Mouse (Mus musculus): ENCODE results near the gene Myocd. TPM values are rescaled to one million over a fixed set of nuclear protein-coding genes. Genes with fewer than 3 reads are reported as not detected.

Gene Myocd
- polyA plus RNA-seq, 1 experiment from 2014 or later: 0.31 TPM

DNA sequence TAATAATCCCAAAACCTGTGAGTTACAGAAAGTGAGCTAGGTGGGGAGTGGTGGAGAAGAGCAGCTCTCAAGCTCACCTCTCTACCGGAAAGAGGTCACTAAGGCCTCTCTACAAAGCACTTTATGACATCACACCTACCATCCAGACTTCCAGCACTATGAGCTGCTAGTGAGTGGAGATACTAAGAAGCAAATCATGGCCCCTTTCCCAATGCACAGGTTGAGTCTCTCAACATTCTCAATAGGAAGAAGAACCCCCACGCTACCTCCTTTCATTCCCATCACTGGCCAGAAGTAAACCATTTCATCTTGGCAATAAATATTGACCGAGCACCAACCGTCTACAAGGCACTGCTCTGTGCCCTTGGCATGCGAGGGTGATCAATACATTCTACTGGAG lies 110.0 kb downstream of the Myocd start, which contains the start of gene 1700086D15Rik:
Gene 1700086D15Rik, minus strand, starts transcription at position 101 of the 400 bp plus-strand sequence.
- Histone ChIP-seq H3K4me1 (peaks cover 14% of the 10 kb centered on the region), H3K9me3 (no peaks in the 10 kb centered on the region), H3K27me3 (replicated peaks) (no peaks in the 10 kb centered on the region), H3K4me2 (peak within 1 kb of the TSS; percentile 60; the same call in 1 of the 2 replicates), H3K36me3 (replicated peaks) (no peaks in the 10 kb centered on the region), H3K27ac (no peak within 1 kb of the TSS), H3K9ac (no peak within 1 kb of the TSS), H3K4me3 (no peak within 1 kb of the TSS)
- ATAC-seq (replicated peaks): no peak
- 95% methylated on average over 5 of the region's 5 CpGs for WGBS

DNA sequence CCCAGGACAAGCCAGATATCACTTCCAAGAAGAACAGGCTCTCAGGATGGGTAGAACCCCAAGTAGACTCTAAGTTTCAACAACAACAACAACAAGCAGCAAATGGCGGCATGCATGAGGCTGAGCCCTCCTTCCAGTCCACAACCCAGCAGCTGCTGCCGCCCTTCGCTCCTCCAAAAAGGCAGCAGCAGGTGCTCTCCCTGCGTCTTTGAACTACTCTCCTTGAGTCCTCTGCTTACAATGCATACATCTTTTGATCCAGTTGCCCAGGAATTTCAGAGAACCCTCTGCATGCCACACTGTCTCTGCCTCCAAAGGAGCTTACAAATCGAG lies 111.2 kb downstream of the Myocd start:
- Histone ChIP-seq H3K9me3 (no peaks in the 10 kb centered on the region), H3K27ac (no peak overlapping the region), H3K9ac (no peak overlapping the region), H3K4me2 (no peak overlapping the region), H3K4me3 (no peak overlapping the region), H3K36me3 (replicated peaks) (no peaks in the 10 kb centered on the region), H3K4me1 (peaks cover 18% of the 10 kb centered on the region), H3K27me3 (replicated peaks) (no peaks in the 10 kb centered on the region)
- 92% methylated on average over 5 of the region's 5 CpGs for WGBS
- ATAC-seq (replicated peaks): no peak

DNA sequence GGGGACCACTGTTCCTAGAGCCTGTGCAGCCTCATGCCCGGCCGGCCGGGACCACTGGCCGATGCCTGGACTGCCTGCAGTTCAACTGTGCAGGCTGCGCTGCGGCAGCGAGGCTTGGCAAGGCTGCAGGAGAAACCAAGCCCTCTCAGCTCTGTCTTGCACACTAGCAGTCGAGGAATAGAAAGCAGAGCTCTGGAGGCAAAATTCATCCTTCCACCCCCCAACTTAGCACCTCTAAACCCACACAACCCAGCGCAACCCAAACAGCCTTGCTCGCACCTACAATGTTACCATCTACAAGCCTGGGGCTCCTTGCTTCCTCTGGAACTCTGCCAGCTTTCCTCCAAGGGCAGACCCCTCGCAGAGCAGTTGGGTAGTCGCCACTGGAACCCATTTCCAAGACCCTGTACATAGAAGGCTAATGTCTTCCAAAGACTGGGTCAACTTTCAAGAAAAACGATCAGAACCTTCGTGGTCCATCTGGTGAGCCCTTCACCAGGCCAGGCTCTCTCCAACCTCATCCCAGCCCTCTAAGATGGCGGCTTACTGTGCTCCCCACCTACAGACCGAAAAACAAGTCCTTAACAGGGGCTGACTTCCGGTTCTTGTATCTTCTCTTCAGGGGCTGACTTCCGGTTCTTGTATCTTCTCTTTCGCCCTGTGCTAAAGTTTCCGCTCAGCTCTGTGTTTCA lies 111.7 kb downstream of the Myocd start:
- Histone ChIP-seq H3K27me3 (replicated peaks) (no peaks in the 10 kb centered on the region), H3K36me3 (replicated peaks) (no peaks in the 10 kb centered on the region), H3K27ac (no peak overlapping the region), H3K9ac (no peak overlapping the region), H3K4me1 (peaks cover 19% of the 10 kb centered on the region), H3K9me3 (no peaks in the 10 kb centered on the region), H3K4me3 (no peak overlapping the region), H3K4me2 (no peak overlapping the region)
- ATAC-seq (replicated peaks): no peak
- WGBS: 93% methylated on average over 20 of the region's 20 CpGs

DNA sequence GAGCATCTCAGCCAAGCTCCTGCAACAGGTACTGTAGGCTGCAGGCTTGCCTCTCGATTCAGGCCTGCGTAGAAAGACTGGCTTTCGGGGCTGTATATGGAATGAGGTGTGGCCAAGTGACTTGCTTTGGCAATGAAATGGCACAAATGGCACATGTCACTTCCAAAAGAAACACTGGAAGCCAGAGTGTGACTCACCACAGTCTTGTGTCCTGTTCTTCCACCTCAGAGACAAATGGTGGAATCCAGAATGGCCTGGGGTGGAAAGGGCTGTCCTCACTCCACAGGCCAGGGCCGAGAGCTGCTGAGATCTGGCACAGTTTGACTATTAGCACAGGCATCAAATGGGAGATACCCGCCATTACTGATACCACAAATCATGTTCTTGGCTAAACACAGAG lies 116.8 kb downstream of the Myocd start:
- H3K36me3 ChIP-seq (replicated peaks): no peaks in the 10 kb centered on the region
- no peak overlapping the region for H3K27ac ChIP-seq
- no peak overlapping the region for H3K4me3 ChIP-seq
- H3K27me3 ChIP-seq (replicated peaks): no peaks in the 10 kb centered on the region
- WGBS: 92% methylated on average over 5 of the region's 5 CpGs
- no peak overlapping the region for H3K4me2 ChIP-seq
- peaks cover 9% of the 10 kb centered on the region; the same call in 1 of the 2 replicates for H3K4me1 ChIP-seq
- no peaks in the 10 kb centered on the region for H3K9me3 ChIP-seq
- H3K9ac ChIP-seq: no peak overlapping the region
- no peak for ATAC-seq (replicated peaks)

DNA sequence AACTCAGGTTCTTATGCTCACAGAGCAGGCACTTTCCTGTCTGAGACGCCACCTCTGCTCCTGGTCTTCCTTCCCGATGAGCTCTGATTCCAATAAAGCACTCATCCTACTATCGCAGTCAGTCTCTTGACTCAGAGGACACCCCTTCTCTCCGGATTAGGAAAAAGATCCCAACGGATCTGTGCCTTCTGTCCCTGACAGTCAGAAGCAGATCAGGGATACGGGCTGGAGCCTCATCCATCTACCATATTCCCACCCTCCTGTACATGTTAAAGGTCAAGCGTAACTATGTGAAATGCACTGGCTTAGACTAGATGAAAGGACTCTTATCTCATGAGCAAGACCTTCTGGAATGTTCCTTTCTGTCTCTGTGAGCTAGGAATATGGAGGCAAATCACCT lies 121.3 kb downstream of the Myocd start:
- H3K4me2 ChIP-seq: no peak overlapping the region
- H3K27ac ChIP-seq: no peak overlapping the region
- peaks cover 5% of the 10 kb centered on the region; the same call in 1 of the 2 replicates for H3K4me1 ChIP-seq
- H3K27me3 ChIP-seq (replicated peaks): no peaks in the 10 kb centered on the region
- H3K9ac ChIP-seq: no peak overlapping the region
- 88% methylated on average over 7 of the region's 7 CpGs for WGBS
- no peaks in the 10 kb centered on the region for H3K36me3 ChIP-seq (replicated peaks)
- no peak overlapping the region for H3K4me3 ChIP-seq
- ATAC-seq (replicated peaks): no peak
- H3K9me3 ChIP-seq: no peaks in the 10 kb centered on the region

DNA sequence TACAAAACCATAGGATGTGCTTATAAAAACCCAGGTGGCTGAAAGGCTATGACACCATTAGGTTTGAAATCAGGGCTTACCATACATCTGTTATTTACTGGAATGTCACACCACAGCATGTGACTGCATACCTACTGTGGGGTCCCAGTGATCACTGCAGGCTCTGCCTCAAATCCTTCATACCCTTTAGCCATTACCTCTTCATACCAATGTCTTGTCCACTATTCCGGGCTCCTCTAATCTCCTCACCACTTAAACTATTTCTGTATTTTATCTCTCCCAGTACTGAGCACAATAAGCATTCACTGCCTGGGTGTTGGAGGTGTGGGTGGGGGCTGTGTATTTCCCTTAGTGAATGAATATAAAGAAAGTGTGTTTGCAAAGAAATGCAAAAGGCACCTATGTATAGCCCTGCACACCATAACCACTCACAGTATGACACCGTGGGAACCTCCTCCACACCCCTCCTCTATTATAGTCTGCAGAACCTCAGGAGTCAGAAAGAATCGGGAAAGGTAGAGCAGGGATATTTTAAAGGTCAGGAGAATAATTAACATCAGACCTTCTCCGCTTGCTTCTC lies 126.9 kb downstream of the Myocd start:
- 83% methylated on average over 4 of the region's 4 CpGs for WGBS
- Histone ChIP-seq H3K27me3 (replicated peaks) (no peaks in the 10 kb centered on the region), H3K4me2 (no peak overlapping the region), H3K36me3 (replicated peaks) (no peaks in the 10 kb centered on the region), H3K27ac (no peak overlapping the region), H3K9ac (no peak overlapping the region), H3K4me3 (no peak overlapping the region), H3K9me3 (no peaks in the 10 kb centered on the region), H3K4me1 (no peaks in the 10 kb centered on the region)
- ATAC-seq (replicated peaks): no peak

DNA sequence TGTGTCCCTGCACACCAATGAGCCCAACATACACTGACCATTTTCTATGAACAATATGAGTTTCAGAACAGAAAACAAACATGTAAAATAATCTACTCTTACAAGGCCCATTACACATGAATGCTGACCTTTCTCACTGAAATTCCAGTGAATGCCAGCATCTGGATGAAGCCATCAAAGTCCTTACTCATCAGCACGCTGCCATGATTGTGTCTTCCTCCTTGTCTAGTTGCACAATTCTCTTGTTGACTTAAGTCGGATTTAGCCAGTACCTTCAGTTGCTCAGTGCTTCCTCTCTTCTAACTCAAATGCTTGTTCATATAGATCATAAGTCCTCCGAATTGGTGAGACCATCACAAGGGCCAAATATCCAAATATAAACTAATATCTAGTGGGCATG lies 130.8 kb downstream of the Myocd start:
- Histone ChIP-seq H3K36me3 (replicated peaks) (no peaks in the 10 kb centered on the region), H3K9me3 (no peaks in the 10 kb centered on the region), H3K4me3 (no peak overlapping the region), H3K4me1 (no peaks in the 10 kb centered on the region), H3K4me2 (no peak overlapping the region), H3K27me3 (replicated peaks) (no peaks in the 10 kb centered on the region), H3K27ac (no peak overlapping the region), H3K9ac (no peak overlapping the region)
- ATAC-seq (replicated peaks): no peak
- 87% methylated on average over 3 of the region's 3 CpGs for WGBS

DNA sequence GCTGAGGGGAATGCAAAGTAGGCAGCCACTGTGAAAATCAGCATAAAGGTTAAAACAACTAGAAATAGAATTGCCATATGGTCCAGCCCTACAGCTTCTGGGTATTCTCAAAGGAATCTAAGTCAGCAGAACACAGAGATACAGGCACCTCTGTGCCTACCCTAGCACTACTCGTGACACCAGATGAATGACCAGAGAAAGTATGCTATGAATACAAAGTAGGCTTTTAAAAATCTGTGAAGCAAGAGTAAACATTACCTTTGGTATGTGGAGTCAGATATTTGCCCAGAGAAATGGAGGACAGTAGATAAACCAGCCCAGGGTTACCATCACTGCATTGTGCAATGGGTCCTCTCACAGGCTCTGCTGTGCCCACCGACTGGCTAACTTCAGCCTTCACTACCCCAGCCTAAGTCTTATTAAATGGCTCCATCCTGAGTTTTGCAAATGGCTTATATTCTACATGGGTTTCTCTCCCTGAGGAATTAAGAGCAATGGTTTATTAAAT lies 132.6 kb downstream of the Myocd start:
- no peak for ATAC-seq (replicated peaks)
- no peak overlapping the region for H3K9ac ChIP-seq
- 69% methylated on average over 2 of the region's 2 CpGs for WGBS

DNA sequence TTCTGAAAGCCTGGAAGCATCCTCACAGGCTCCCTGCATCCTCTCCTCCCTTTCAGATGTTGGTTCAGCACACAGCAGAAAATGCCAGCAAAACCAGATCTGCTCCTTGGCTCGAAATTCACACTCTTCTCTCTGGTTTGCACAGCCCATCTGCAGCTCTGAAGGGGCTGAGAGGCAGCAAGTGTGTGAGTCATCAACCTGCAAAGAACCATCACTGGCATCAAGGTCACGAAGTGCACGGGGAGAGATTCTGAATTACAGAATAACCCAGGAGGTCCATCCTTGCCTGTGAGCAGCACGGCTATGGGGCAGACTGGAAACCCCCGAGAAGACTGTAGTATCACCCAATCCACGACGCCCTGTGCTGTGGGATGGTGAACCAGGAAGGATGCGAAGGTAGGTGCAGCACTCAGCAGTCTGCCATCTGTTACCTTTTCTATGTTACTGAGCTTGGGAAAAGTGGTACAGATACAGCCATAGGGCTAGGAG lies 134.5 kb downstream of the Myocd start:
- Histone ChIP-seq H3K36me3 (replicated peaks) (no peaks in the 10 kb centered on the region; the same call in 1 of the 2 replicates), H3K27me3 (replicated peaks) (no peaks in the 10 kb centered on the region), H3K4me1 (no peaks in the 10 kb centered on the region), H3K4me2 (no peak overlapping the region), H3K4me3 (no peak overlapping the region), H3K27ac (no peak overlapping the region), H3K9me3 (no peaks in the 10 kb centered on the region), H3K9ac (no peak overlapping the region)
- 83% methylated on average over 8 of the region's 8 CpGs for WGBS
- no peak for ATAC-seq (replicated peaks)

More for the DNA sequence above, 132.6 kb downstream of the Myocd start:
- no peak overlapping the region for H3K4me3 ChIP-seq
- no peaks in the 10 kb centered on the region for H3K9me3 ChIP-seq
- H3K36me3 ChIP-seq (replicated peaks): no peaks in the 10 kb centered on the region
- no peaks in the 10 kb centered on the region for H3K27me3 ChIP-seq (replicated peaks)
- H3K4me2 ChIP-seq: no peak overlapping the region
- H3K27ac ChIP-seq: no peak overlapping the region
- no peaks in the 10 kb centered on the region for H3K4me1 ChIP-seq

DNA sequence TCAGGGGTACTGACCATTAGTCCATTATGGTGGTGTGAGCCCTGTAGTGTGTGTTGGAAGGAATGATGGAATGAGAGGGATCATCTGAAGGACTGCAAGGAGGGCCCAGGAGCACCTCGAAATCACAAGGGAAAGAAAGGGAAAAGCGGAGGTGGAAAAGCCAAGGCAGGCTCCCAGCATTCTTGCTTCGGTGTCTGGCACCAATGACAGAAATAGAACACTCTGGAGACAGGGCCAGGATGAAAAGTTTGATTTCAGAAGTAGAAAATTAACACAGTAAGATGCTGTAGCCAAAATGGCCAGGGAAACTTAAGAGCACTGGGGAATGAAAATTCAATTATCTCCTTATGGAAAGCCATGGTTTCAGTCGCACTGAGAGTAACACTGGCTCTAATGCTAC lies 136.1 kb downstream of the Myocd start:
- H3K4me2 ChIP-seq: no peak overlapping the region
- ATAC-seq (replicated peaks): no peak
- no peaks in the 10 kb centered on the region for H3K4me1 ChIP-seq
- H3K36me3 ChIP-seq (replicated peaks): no peaks in the 10 kb centered on the region; the same call in 1 of the 2 replicates
- no peaks in the 10 kb centered on the region for H3K27me3 ChIP-seq (replicated peaks)
- no peak overlapping the region for H3K9ac ChIP-seq
- WGBS: 88% methylated on average over 4 of the region's 4 CpGs
- no peak overlapping the region for H3K27ac ChIP-seq
- H3K4me3 ChIP-seq: no peak overlapping the region
- no peaks in the 10 kb centered on the region for H3K9me3 ChIP-seq

DNA sequence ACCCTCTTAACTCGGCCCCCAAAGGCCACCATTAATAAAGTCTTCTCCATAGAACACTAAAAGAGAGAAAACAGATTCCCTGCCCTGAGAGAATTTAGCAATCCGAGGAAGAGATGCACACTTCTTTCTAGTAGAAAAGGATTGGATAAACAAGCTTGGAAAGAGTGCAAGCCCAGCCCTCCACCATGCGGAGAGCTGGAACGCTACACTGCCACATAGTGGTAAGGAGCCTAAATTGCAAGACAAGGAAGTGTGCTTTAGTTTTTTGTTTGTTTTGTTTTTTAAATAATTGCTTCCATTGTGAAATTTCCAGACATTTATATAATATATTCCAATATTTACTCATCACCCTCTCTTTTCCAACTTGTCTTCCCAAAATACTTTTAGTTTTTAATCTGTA lies 140.7 kb downstream of the Myocd start:
- no peaks in the 10 kb centered on the region for H3K27me3 ChIP-seq (replicated peaks)
- no peak for ATAC-seq (replicated peaks)
- no peak overlapping the region for H3K27ac ChIP-seq
- peaks cover 21% of the 10 kb centered on the region for H3K4me1 ChIP-seq
- peaks cover 3% of the 10 kb centered on the region; the same call in 1 of the 2 replicates for H3K9me3 ChIP-seq
- H3K4me2 ChIP-seq: no peak overlapping the region
- 83% methylated on average over 4 of the region's 4 CpGs for WGBS
- H3K4me3 ChIP-seq: no peak overlapping the region
- H3K9ac ChIP-seq: no peak overlapping the region
- no peaks in the 10 kb centered on the region; the same call in 1 of the 2 replicates for H3K36me3 ChIP-seq (replicated peaks)

DNA sequence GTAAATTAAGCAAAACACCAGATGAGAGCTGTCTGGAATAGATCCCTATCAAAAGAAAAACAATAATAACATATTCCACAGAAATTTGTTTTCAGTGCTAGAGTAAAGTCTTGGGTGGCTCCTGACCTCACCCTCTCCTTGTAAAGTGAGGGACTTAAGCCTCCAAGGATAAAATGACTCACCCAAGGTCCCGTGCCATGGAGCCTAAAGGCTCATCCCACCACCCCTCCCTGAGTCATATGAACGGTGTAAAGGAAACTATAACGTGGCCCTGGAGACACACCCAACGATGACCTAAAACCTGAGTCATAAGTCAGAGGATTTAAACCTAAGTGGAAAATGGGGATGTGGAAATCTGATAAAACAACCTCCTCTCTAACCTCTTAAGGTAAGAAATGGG lies 141.1 kb downstream of the Myocd start:
- Histone ChIP-seq H3K4me1 (peaks cover 21% of the 10 kb centered on the region), H3K9ac (no peak overlapping the region), H3K27me3 (replicated peaks) (no peaks in the 10 kb centered on the region), H3K9me3 (peaks cover 4% of the 10 kb centered on the region; the same call in 1 of the 2 replicates), H3K4me3 (no peak overlapping the region), H3K36me3 (replicated peaks) (no peaks in the 10 kb centered on the region; the same call in 1 of the 2 replicates), H3K4me2 (no peak overlapping the region), H3K27ac (no peak overlapping the region)
- no peak for ATAC-seq (replicated peaks)
- 90% methylated on average over 4 of the region's 4 CpGs for WGBS
